Mouse (Mus musculus) common myeloid progenitor, adult 5-6 weeks (primary cell): ENCODE results near the gene Fyn. TPM values are rescaled to one million over a fixed set of nuclear protein-coding genes. Genes with fewer than 3 reads are reported as not detected.

Experiments
- total RNA-seq: library from RNA; stranded (forward); fragments of 200-1000, 187-1606 nt; gene quantifications from 2 replicates; pipeline ENCODE4 v1.2.3, GENCODE M21; 2017

Fyn gene
- total RNA-seq, 1 experiment from 2014 or later, result 37.6 TPM

Other genes with a start within 250 kb of the Fyn start
- gene Fam229b, start 234.9 kb upstream of the Fyn start, total RNA-seq, result 1.5 TPM in 1 of 2 replicates, not detected in the other
- 16.3 and 20.3 TPM in 2 replicates for gene Tube1, start 234.9 kb upstream of the Fyn start, total RNA-seq
- gene Ccn6, start 205.1 kb upstream of the Fyn start, total RNA-seq, result not detected in 2 replicates
- 3.8 and 4.0 TPM in 2 replicates for gene Traf3ip2, start 244.1 kb downstream of the Fyn start, total RNA-seq